Mouse (Mus musculus) stomach, embryonic 16.5 days (tissue): ENCODE measurements around the gene Atp6v1e1. TPM values are rescaled to one million over a fixed set of nuclear protein-coding genes. Genes with fewer than 3 reads are reported as not detected.
A peak's percentile ranks its signal among the peaks of the same experiment; 100 is the strongest.
"Not testable (repeated sequence)": the region's sequence is repeated elsewhere in the genome, so short reads cannot be mapped to it uniquely, and the experiment has no call there.

Experiments used
- ATAC-seq: fragments of 200-750 bp; cut with Nextera tagmentation; 2 replicates; pipeline ENCODE4 v1.8.0; 2017; ENCODE audit warnings: moderate number of reproducible peaks, moderate TSS enrichment; ENCODE audit not compliant: insufficient read depth, low FRiP score
- H3K27ac ChIP-seq: fragments of 300-500 bp; sonication (generic); 2 replicates; pipeline ENCODE4 v1.5.1; 2014; ENCODE audit warnings: low read length
- H3K27me3 ChIP-seq: fragments of 300-500 bp; sonication (generic); 2 replicates; pipeline ENCODE4 v1.6.1; 2014; ENCODE audit warnings: low read length, control low read depth, mixed read lengths; ENCODE audit not compliant: control insufficient read depth, insufficient read depth
- H3K36me3 ChIP-seq: fragments of 300-500 bp; sonication (generic); 2 replicates; pipeline ENCODE4 v1.6.1; 2014; ENCODE audit warnings: low read length; ENCODE audit not compliant: control insufficient read depth, insufficient read depth
- H3K4me1 ChIP-seq: fragments of 300-500 bp; sonication (generic); 2 replicates; pipeline ENCODE4 v1.6.1; 2014; ENCODE audit warnings: low read length, control low read depth, mixed read lengths; ENCODE audit not compliant: control insufficient read depth, insufficient read depth
- H3K4me2 ChIP-seq: fragments of 300-500 bp; sonication (generic); 2 replicates; pipeline ENCODE4 v1.6.1; 2014; ENCODE audit warnings: low read depth, low read length, mixed read lengths
- H3K4me3 ChIP-seq: fragments of 300-500 bp; sonication (generic); replicated peaks from 2 replicates; pipeline ENCODE4 v1.5.1; 2014; ENCODE audit warnings: mild to moderate bottlenecking, low read length
- H3K9ac ChIP-seq: fragments of 300-500 bp; sonication (generic); 2 replicates; pipeline ENCODE4 v1.6.1; 2014; ENCODE audit warnings: low read length
- H3K9me3 ChIP-seq: fragments of 300-500 bp; sonication (generic); replicated peaks from 2 replicates; pipeline ENCODE4 v1.6.1; 2016; ENCODE audit warnings: low read length, control low read depth; ENCODE audit not compliant: control insufficient read depth
- WGBS: fragments of 180-500 bp; shearing (Covaris S2); extraction: QIAGEN DNeasy Blood & Tissue Kit; methylation state at CpG from one replicate; pipeline ENCODE4 v1.1.7; 2014; 5-methylcytosine and 5-hydroxymethylcytosine counted together
- polyA plus RNA-seq: library from polyadenylated mRNA; unstranded; fragments of >200 nt; fragmentation: Nextera tagmentation; extraction: Ambion mirVana; gene quantifications from 2 replicates; pipeline ENCODE4 v1.2.1, GENCODE M21; 2015

The Atp6v1e1 gene
- polyA plus RNA-seq, 1 experiment from 2014 or later, result 163 TPM

- Histone ChIP-seq H3K27me3 (no peaks in the 10 kb centered on the region), H3K4me2 (peak overlapping the region; percentile 48), H3K4me1 (peaks cover 6% of the 10 kb centered on the region), H3K36me3 (peaks cover 7% of the 10 kb centered on the region), H3K4me3 (peak overlapping the region; percentile 99), H3K9me3 (no peaks in the 10 kb centered on the region), H3K27ac (peak overlapping the region; percentile 27; the same call in 1 of the 2 replicates), H3K9ac (no peak overlapping the region)
- no peak for ATAC-seq
- WGBS, result 65% methylated on average over 10 of the region's 10 CpGs
Observed at GRCm38 (mm10) chr6:120822937-120823614, 483 bp upstream of the Atp6v1e1 start.

DNA sequence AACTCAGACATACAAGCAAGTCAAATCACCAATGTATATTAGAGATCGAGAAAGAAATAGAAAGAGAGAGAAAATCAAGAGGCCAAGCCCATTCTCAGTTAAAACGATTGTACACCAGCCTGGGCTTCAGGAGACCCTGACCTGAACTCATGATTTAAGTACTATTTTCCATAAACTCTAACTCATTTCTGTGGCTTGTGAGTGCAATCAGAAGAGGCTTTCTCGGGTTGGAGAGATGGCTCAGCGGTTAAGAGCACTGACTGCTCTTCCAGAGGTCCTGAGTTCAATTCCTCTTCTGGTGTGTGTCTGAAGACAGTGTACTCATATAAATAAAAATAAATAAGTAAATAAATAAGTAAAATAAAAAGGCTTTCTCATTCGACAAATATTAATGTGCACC is 878 bp downstream of the Atp6v1e1 start:
- peak overlapping the region; percentile 70 for H3K4me2 ChIP-seq
- H3K9me3 ChIP-seq, result no peaks in the 10 kb centered on the region
- WGBS, result 45% methylated on average over 5 of the region's 5 CpGs
- peaks cover 6% of the 10 kb centered on the region for H3K4me1 ChIP-seq
- no peak for ATAC-seq
- no peaks in the 10 kb centered on the region for H3K27me3 ChIP-seq
- peak overlapping the region; percentile 90 for H3K9ac ChIP-seq
- H3K27ac ChIP-seq, result peak overlapping the region; percentile 95; the same call in 1 of the 2 replicates
- H3K4me3 ChIP-seq, result peak overlapping the region; percentile 99
- H3K36me3 ChIP-seq, result peaks cover 16% of the 10 kb centered on the region

DNA sequence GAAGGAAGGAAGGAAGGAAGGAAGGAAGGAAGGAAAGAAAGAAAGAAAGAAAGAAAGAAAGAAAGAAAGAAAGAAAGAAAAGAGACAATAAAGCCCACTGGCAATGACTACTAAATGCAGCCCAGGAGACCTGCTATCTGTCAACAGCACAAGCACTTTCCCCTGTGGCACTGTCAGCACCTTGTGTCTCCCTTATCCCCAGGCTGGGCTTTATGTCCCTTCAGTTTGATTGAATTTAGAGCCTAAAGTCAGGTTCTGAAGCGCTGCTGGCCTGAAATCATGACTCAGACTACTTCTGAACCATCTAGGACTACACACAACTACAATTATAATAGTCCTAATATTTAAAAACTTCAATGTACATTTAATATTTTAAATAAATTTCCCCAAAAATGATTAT is 1.7 kb downstream of the Atp6v1e1 start:
- H3K27me3 ChIP-seq, result no peaks in the 10 kb centered on the region
- no peak overlapping the region for H3K27ac ChIP-seq
- no peaks in the 10 kb centered on the region for H3K9me3 ChIP-seq
- ATAC-seq, result no peak
- H3K4me3 ChIP-seq, result peak overlapping the region; percentile 99; the same call in 1 of the 2 replicates
- peaks cover 6% of the 10 kb centered on the region for H3K4me1 ChIP-seq
- H3K4me2 ChIP-seq, result peak overlapping the region; percentile 70
- WGBS, result 75% methylated on average over 1 of the region's 1 CpGs
- H3K9ac ChIP-seq, result no peak overlapping the region
- H3K36me3 ChIP-seq, result peaks cover 16% of the 10 kb centered on the region

- no peak overlapping the region for H3K9ac ChIP-seq
- ATAC-seq, result no peak
- H3K9me3 ChIP-seq, result no peaks in the 10 kb centered on the region
- peaks cover 6% of the 10 kb centered on the region for H3K4me1 ChIP-seq
- no peaks in the 10 kb centered on the region for H3K27me3 ChIP-seq
- WGBS, result 79% methylated on average over 5 of the region's 5 CpGs
- H3K27ac ChIP-seq, result no peak overlapping the region
- peaks cover 16% of the 10 kb centered on the region for H3K36me3 ChIP-seq
- no peak overlapping the region for H3K4me3 ChIP-seq
- peak overlapping the region; percentile 24; the same call in 1 of the 2 replicates for H3K4me2 ChIP-seq
Observed at GRCm38 (mm10) chr6:120820144-120820543, 2.4 kb downstream of the Atp6v1e1 start.

- no peak overlapping the region for H3K4me2 ChIP-seq
- H3K36me3 ChIP-seq, result peaks cover 16% of the 10 kb centered on the region
- 91% methylated on average over 2 of the region's 2 CpGs for WGBS
- no peak overlapping the region for H3K27ac ChIP-seq
- H3K9me3 ChIP-seq, result no peaks in the 10 kb centered on the region
- no peaks in the 10 kb centered on the region for H3K27me3 ChIP-seq
- no peak for ATAC-seq
- peaks cover 6% of the 10 kb centered on the region for H3K4me1 ChIP-seq
- no peak overlapping the region for H3K4me3 ChIP-seq
- no peak overlapping the region for H3K9ac ChIP-seq
Observed at GRCm38 (mm10) chr6:120819294-120819693, 3.3 kb downstream of the Atp6v1e1 start.

GRCm38 (mm10) chr6:120811999-120812398 is 10.6 kb downstream of the Atp6v1e1 start:
- not testable (repeated sequence) for H3K9me3 ChIP-seq
- WGBS, result 88% methylated on average over 6 of the region's 10 CpGs

DNA sequence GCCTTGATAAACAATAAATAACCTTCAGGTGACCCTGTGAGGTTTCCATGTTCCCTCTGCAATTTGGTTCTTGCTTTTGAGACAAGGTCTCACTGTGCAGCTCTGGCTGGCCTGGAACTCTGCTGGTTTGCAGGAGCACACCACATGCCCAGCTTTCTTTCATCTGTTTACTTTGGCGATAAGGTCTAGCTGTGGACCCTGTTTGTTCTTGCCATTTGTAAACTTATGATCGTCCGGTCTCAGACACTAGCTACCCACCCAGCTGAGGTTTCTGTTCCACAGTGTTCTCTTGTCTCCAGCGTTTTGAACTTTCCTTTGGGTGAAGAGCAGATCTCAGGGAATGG is 14.9 kb downstream of the Atp6v1e1 start:
- ATAC-seq, result peak; percentile 76
- H3K27ac ChIP-seq, result peak overlapping the region; percentile 47
- 56% methylated on average over 4 of the region's 4 CpGs for WGBS

More at GRCm38 (mm10) chr6:120811999-120812398, 10.6 kb downstream of the Atp6v1e1 start:
- H3K4me3 ChIP-seq, H3K4me1 ChIP-seq, H3K27me3 ChIP-seq, H3K9ac ChIP-seq, H3K27ac ChIP-seq, H3K4me2 ChIP-seq, ATAC-seq: not testable (repeated sequence)
- peaks cover 11% of the 10 kb centered on the region for H3K36me3 ChIP-seq

GRCm38 (mm10) chr6:120806999-120807737 is 15.4 kb downstream of the Atp6v1e1 start:
- 61% methylated on average over 5 of the region's 5 CpGs for WGBS
- ATAC-seq, result 0 out of 2 replicates have a peak, but pooled peaks have one; percentile 40
- peaks cover 47% of the 10 kb centered on the region for H3K36me3 ChIP-seq
- no peak overlapping the region for H3K4me3 ChIP-seq
- H3K27me3 ChIP-seq, result no peaks in the 10 kb centered on the region
- H3K27ac ChIP-seq, result peak overlapping the region; percentile 21; the same call in 1 of the 2 replicates
- no peak overlapping the region for H3K9ac ChIP-seq
- no peaks in the 10 kb centered on the region for H3K9me3 ChIP-seq
- H3K4me1 ChIP-seq, result no peaks in the 10 kb centered on the region; the same call in 1 of the 2 replicates
- H3K4me2 ChIP-seq, result no peak overlapping the region

More for the DNA sequence above, 14.9 kb downstream of the Atp6v1e1 start:
- no peak overlapping the region for H3K4me2 ChIP-seq
- peaks cover 42% of the 10 kb centered on the region for H3K36me3 ChIP-seq
- no peaks in the 10 kb centered on the region; the same call in 1 of the 2 replicates for H3K4me1 ChIP-seq
- H3K27me3 ChIP-seq, result no peaks in the 10 kb centered on the region
- H3K4me3 ChIP-seq, result no peak overlapping the region
- no peaks in the 10 kb centered on the region for H3K9me3 ChIP-seq
- no peak overlapping the region for H3K9ac ChIP-seq

DNA sequence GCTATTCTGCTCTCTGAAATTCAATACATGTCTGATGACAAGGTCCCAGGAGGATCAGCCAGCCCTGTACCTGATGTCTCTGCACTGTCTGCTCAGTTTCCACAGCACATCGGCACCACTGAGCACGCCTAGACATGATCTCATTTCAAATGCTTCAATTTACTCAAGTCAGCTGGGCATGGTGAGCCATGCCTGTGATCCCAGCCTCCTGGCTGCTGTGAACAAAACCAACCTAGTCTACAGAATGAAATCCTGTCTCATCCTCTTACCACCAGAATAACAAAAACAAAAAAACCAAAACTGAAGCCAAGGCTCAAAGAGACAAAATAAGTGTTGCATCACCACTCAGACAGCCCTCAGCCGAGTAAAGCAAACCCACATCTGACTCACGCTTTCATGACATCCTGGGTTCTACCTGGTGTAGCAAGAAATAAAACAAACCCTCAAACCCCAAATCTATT is 23.0 kb downstream of the Atp6v1e1 start:
- 0 out of 2 replicates have a peak, but pooled peaks cover 4% of the 10 kb centered on the region for H3K4me1 ChIP-seq
- H3K27ac ChIP-seq, result peak overlapping the region; percentile 39
- H3K4me2 ChIP-seq, result no peak overlapping the region
- no peak for ATAC-seq
- no peak overlapping the region for H3K4me3 ChIP-seq
- 78% methylated on average over 4 of the region's 4 CpGs for WGBS
- H3K9me3 ChIP-seq, result no peaks in the 10 kb centered on the region
- H3K27me3 ChIP-seq, result no peaks in the 10 kb centered on the region
- peaks cover 29% of the 10 kb centered on the region for H3K36me3 ChIP-seq
- H3K9ac ChIP-seq, result no peak overlapping the region
